Mouse (Mus musculus) embryonic fibroblast, embryonic 13.5 days (primary cell): Measurements from ENCODE around the gene Ttc23. TPM values are rescaled to one million over a fixed set of nuclear protein-coding genes. Genes with fewer than 3 reads are reported as not detected.
A peak's percentile ranks its signal among the peaks of the same experiment; 100 is the strongest.

Experiments used
- H3K27ac ChIP-seq: 2 replicates; pipeline ENCODE4 v1.5.1; 2012; ENCODE audit warnings: low read length, control low read depth, inconsistent platforms; ENCODE audit not compliant: insufficient read depth
- H3K4me1 ChIP-seq: 2 replicates; pipeline ENCODE4 v1.6.1; 2011; ENCODE audit warnings: low read length; ENCODE audit not compliant: control insufficient read depth, insufficient read depth
- H3K4me3 ChIP-seq: 2 replicates; pipeline ENCODE4 v1.5.1; 2011; ENCODE audit warnings: mild to moderate bottlenecking, control low read depth, low read length; ENCODE audit not compliant: insufficient read depth
- CTCF ChIP-seq: IDR thresholded peaks from 2 replicates; pipeline ENCODE4 v1.5.1; 2011; ENCODE audit warnings: mild to moderate bottlenecking, control low read depth, low read length, moderate library complexity, borderline replicate concordance; ENCODE audit not compliant: insufficient read depth
- POLR2A ChIP-seq: IDR thresholded peaks from 2 replicates; pipeline ENCODE4 v1.6.1; 2011; ENCODE audit warnings: low read depth, mild to moderate bottlenecking, control low read depth, low read length, moderate library complexity
- polyA plus RNA-seq: library from polyadenylated mRNA; stranded (reverse); fragments of >200 nt; gene quantifications from 2 replicates; pipeline ENCODE4 v1.2.4, GENCODE M21; 2011; ENCODE audit warnings: low read depth; ENCODE audit not compliant: missing spikeins, insufficient read length

Gene Ttc23
- polyA plus RNA-seq, result 36.9 and 54.8 TPM in 2 replicates

DNA sequence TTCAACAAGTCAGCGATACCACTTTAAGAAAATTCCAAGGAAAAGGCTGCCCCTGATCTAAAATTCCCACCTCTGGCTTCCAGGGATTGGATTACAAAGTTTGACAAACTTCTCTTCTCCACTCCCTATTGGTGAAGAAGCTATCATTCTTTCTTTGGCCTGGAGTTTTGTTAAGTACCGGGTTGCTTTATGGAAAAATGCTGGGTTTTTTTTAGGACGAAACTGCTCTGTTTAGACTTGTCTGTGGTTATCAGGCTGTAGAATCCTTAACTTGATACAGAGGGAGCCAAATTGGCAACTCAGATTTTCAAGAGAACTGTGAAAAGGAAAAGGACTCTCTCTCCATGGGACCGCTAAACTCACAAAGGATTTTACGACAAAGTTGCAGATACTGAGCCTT is at the start of gene Ttc23:
Ttc23 (plus strand) TSS at position 134 of the 400 bp plus-strand sequence.
- Histone ChIP-seq H3K4me1 (no peaks in the 10 kb centered on the region; the same call in 1 of the 2 replicates), H3K27ac (peak within 1 kb of the TSS; percentile 76), H3K4me3 (peak within 1 kb of the TSS; percentile 99)
- no peak for TF ChIP-seq CTCF
- TF ChIP-seq POLR2A, result peak; percentile 56; the same call in 1 of the 2 replicates

DNA sequence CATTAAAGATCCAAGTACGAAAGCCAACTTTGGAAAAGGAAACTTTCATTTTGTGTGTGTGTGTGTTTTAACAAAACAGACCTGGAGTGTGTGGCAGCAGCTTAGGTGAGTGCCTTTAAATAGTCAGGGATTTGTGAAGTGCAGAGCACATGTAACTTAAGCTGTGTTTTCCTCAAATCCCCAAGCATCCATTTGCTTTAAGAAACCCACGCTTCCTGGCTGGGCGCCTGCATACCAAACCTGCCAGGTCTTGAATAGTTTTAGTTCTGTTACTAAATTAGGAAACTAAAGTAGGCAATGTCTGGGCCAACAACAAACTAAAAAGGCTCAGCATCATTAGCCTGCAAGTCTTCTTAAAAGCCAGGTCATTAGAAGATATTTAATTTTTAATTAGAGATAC is 49.2 kb upstream of the Ttc23 start:
- H3K27ac ChIP-seq, result peak overlapping the region; percentile 57
- H3K4me1 ChIP-seq, result peaks cover 7% of the 10 kb centered on the region; the same call in 1 of the 2 replicates
- no peak overlapping the region for H3K4me3 ChIP-seq
- no peak for TF ChIP-seq POLR2A
- no peak for TF ChIP-seq CTCF

DNA sequence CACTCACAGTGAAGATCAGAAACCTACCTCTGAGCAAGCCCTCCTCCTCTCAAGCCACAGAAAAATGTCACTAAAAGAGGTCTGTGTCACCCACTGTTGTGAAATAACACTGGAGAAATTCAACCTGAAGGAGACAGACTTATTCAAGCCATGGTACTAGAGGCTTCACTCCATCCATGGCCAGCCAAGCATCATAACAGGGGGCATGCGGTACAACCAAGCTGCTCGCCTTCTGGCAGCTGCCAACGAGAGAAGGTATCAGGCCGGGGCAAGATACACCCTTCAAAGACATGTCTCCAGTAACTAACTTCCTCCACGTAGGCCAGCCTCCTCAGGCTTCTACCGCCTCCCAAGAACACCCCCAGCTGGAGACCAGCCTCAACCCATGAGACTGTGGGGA is 42.1 kb upstream of the Ttc23 start:
- Histone ChIP-seq H3K4me1 (peaks cover 9% of the 10 kb centered on the region), H3K4me3 (no peak overlapping the region), H3K27ac (0 out of 2 replicates have a peak overlapping the region, but pooled peaks have one; percentile 35)

DNA sequence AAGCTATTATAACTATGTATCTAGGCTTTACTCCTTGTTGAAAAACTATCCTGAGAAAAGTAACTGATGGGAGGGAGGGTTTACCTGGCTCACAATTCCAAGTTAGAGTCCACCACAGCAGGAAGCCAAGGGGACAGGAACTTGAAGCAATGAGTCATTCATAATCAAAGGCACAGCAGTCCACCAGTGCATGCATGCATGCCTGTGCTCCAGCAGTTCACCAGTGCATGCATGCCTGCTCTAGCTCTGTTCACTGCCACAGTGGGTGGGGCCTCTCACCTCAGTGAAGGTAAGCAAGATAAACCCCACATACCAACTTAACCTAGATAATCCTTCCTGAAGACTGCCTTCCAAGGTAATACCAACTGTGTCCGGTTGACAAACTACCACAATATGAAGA is 41.0 kb upstream of the Ttc23 start:
- Histone ChIP-seq H3K27ac (no peak overlapping the region), H3K4me3 (no peak overlapping the region), H3K4me1 (peaks cover 9% of the 10 kb centered on the region)
- TF ChIP-seq POLR2A (no peak), CTCF (no peak)

More for the DNA sequence above, 42.1 kb upstream of the Ttc23 start:
- no peak for TF ChIP-seq CTCF
- TF ChIP-seq POLR2A, result no peak

DNA sequence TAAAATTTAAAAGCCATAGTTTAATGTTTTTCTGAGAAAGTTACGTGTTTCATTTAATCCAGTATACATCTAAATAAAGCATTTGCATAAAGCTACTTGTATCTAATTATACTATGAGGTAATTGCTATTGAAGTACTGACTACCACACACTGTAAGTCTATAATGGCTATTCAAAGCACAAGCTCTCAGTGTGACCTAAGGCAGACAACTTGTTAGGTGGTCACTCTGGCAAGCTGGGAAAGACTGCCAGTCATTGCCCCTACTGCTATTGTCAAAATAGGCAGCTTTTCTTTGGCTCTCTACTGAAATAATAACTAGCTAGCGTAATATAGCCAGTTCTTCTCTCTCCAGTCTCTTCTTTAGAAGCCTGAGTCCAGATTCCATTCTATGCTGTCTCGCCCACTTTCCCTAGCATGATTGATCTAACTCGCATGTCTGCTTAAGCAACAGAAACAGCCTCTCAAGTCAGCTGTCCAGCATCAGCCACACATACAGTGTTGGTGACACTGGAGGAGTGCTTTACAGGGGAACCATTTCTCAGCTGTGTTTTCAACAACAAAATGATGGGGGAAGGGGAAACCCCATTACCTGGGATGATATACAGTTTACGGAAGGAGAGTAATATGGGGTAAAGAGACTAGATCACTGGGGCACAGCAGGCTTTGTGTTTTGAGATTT is 39.4 kb upstream of the Ttc23 start:
- Histone ChIP-seq H3K4me3 (no peak overlapping the region), H3K4me1 (peaks cover 9% of the 10 kb centered on the region), H3K27ac (no peak overlapping the region)
- TF ChIP-seq CTCF (no peak), POLR2A (no peak)

DNA sequence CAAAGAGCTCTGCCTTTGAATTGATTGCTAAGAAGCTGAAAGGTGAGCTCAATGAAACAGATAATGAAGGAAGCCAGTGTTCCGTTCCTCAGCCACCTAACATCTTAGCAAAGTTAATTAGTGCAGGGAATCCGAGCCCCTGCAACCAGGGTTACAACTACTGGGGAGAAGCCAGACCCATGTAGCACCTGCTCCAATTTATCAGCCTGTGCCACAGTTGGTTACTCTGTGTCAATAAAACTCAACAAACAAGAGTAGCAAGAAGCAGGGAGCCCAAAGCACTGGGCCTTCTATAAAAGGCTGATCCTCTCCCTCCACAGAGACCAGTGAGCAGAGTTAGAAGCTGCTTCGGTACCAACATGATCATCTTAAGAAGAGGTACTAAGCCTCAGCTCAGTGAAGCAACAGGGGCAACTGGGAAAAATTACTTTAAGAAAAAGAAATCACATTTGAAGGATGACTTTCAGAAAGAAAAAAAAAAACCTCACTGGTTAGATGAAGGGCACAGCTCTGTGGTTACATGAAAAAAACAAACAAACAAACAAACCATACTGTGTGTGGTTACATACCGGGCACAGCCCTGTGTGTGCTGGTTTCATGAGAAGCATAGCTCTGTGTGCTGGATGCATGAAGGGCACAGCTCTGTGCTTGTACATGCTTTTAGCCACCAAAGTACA is 38.7 kb upstream of the Ttc23 start:
- Histone ChIP-seq H3K27ac (no peak overlapping the region), H3K4me1 (peaks cover 9% of the 10 kb centered on the region), H3K4me3 (no peak overlapping the region)
- TF ChIP-seq CTCF (no peak), POLR2A (no peak)

DNA sequence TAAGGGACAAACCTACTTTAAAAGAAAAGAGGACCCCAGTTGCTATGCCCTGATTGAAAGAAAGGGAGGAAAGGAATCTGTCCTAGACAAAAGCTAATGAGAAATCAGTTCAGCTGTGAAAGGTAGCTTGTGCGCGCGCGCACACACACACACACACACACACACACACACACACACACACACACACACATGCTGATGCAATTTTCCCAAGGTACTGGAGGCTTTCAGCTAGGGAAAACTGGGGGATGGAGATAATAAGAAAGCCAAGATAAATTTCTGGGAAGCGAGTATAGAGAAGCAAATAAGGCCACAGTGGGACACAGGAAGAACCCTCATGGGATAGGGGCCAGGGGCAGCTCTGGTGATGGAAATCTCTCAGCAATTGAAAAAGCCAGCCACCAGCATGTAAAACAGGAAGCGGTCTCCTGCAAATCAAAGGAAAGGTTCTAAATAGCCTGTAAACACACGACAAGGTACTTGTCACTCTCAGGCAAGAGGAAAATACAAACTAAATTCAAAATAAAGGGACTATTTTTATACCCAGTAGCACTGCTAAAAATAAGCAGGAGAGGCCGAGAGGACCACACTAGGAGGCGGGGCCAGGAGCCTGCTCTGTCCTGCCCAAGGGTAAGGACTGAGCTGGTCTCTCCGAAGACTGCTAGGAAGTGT is 33.3 kb upstream of the Ttc23 start:
- Histone ChIP-seq H3K4me1 (peaks cover 24% of the 10 kb centered on the region), H3K27ac (no peak overlapping the region), H3K4me3 (no peak overlapping the region)
- TF ChIP-seq POLR2A (no peak), CTCF (no peak)

- Histone ChIP-seq H3K4me3 (no peak overlapping the region), H3K4me1 (peaks cover 24% of the 10 kb centered on the region), H3K27ac (no peak overlapping the region)
- no peak for TF ChIP-seq POLR2A
- TF ChIP-seq CTCF, result no peak
Observed at GRCm38 (mm10) chr7:67614464-67614861, 32.7 kb upstream of the Ttc23 start.

DNA sequence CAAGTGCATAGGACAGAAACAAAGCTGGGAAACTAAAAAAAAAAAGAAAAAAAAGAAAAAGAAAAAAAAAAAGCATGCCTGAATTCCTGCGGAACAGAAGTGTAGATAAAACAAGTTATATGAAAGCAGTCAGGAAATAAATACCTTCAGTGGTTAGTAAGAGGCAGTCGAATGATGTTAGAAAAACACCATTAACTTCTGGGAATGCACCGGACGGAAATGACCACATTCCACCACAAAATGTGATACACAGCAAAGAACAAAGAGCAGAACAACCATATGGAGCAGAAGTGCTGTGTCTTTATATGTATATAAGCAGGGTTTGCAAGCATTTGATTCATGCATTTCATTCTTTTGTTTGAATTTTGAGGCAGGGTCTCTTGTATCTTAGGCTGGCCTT is 30.3 kb upstream of the Ttc23 start:
- TF ChIP-seq CTCF (no peak), POLR2A (peak; percentile 32; the same call in 1 of the 2 replicates)
- Histone ChIP-seq H3K27ac (peak overlapping the region; percentile 99), H3K4me1 (peaks cover 28% of the 10 kb centered on the region), H3K4me3 (no peak overlapping the region)
